In genomic region chr2:165303354-165304012, GRCm38 (mm10) we compare ENCODE assay signal across 9 mouse cellular contexts.
"Had no signal": no experiment of that assay in that cellular context is flagged by ENCODE, and none has a peak within 500 bp of the region (broad histone marks: within the 10 kb centered on the region; RNA-seq: fewer than 3 reads in every experiment).

No protein-coding gene starts in this region.

- ATAC-seq: midbrain, embryonic 13.5 days had no signal

- H3K4me1 ChIP-seq: limb, embryonic 13.5 days had no signal

- H3K27ac ChIP-seq: limb, embryonic 13.5 days; liver, embryonic 14.5 days; midbrain, embryonic 13.5 days had no signal

- H3K9me3 ChIP-seq: limb, embryonic 13.5 days; midbrain, embryonic 13.5 days had no signal

- H3K9ac ChIP-seq: limb, embryonic 13.5 days; liver, embryonic 14.5 days; midbrain, embryonic 13.5 days had no signal

- H3K27me3 ChIP-seq: limb, embryonic 13.5 days; midbrain, embryonic 13.5 days had no signal

- H3K4me2 ChIP-seq: limb, embryonic 13.5 days; midbrain, embryonic 13.5 days had no signal

- DNase-seq: kidney, postnatal 25 days; lung, adult 18-20 months; lung, postnatal 36 days; right cerebral cortex, postnatal 25 days; thymus, adult 18-20 months; thymus, postnatal 14 days had no signal

- H3K4me3 ChIP-seq: limb, embryonic 13.5 days; midbrain, embryonic 13.5 days had no signal
